Mouse (Mus musculus) brain, embryonic 14.5 days (tissue): ENCODE results near the gene Ppp1r17. TPM values are rescaled to one million over a fixed set of nuclear protein-coding genes. Genes with fewer than 3 reads are reported as not detected.

Experiments used
- DNase-seq: peaks from one replicate; pipeline ENCODE4 v3.0.0-alpha.2; 2011; ENCODE audit warnings: low read depth
- CTCF ChIP-seq: fragments of 200-500 bp; IDR thresholded peaks from 2 replicates; pipeline ENCODE4 v1.5.1; 2012; ENCODE audit warnings: inconsistent platforms, mild to moderate bottlenecking, moderate library complexity, borderline replicate concordance; ENCODE audit not compliant: insufficient read depth, insufficient read length; ENCODE audit errors: extremely low read depth
- POLR2A ChIP-seq: fragments of 200-500 bp; IDR thresholded peaks from 2 replicates; pipeline ENCODE4 v1.6.1; 2012; ENCODE audit warnings: mild to moderate bottlenecking, inconsistent platforms, borderline replicate concordance; ENCODE audit not compliant: poor library complexity, insufficient read depth, insufficient read length, severe bottlenecking; ENCODE audit errors: extremely low read depth
- polyA plus RNA-seq: library from polyadenylated mRNA; depleted of rRNA; stranded (reverse); fragments of >200 nt; gene quantifications from 2 replicates; pipeline ENCODE4 v1.2.3, GENCODE M21; 2012; rRNA removed

The Ppp1r17 gene
- polyA plus RNA-seq, 1 experiment: 3.1 TPM

DNA sequence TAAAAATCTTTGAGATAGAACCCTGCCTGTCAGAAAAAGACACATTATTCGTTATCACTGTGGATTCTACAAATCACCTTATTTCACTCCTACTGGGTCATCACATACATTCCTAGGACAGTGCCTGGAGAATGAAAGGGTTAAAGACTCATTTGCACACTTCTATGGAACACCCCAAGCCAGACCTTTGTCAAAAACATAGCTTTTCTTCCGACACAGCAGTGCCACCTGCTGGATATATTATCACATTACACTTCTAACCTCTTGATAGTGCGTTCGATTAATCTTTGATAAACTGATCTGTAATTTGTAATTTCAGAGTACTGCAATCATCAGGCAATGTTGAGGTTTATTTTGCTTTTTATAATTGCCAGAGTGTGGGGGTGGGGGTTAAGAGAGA is 31.8 kb downstream of the Ppp1r17 start:
- DNase-seq: peak; percentile 84
- TF ChIP-seq CTCF (peak; percentile 61; the same call in 1 of the 2 replicates), POLR2A (no peak)

DNA sequence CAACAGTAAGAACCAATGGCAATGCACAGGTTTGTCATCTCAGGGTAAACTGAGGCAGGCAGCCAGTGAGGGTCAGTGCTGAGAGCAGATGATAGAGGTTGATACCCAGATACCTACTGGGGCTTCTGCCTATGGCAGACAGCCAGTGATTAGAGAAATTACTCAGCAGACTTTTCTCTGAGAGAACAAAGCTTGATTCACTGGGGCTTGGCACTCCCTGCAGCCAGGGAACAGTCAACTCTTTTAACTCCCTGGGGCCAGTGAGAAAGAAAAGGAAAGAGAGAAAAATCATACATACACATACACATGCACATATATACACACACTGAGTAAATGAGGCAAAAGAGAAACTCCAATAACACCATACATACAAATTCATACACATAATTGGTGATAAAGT is 46.4 kb downstream of the Ppp1r17 start:
- TF ChIP-seq POLR2A (no peak), CTCF (no peak)
- peak; percentile 53 for DNase-seq

DNA sequence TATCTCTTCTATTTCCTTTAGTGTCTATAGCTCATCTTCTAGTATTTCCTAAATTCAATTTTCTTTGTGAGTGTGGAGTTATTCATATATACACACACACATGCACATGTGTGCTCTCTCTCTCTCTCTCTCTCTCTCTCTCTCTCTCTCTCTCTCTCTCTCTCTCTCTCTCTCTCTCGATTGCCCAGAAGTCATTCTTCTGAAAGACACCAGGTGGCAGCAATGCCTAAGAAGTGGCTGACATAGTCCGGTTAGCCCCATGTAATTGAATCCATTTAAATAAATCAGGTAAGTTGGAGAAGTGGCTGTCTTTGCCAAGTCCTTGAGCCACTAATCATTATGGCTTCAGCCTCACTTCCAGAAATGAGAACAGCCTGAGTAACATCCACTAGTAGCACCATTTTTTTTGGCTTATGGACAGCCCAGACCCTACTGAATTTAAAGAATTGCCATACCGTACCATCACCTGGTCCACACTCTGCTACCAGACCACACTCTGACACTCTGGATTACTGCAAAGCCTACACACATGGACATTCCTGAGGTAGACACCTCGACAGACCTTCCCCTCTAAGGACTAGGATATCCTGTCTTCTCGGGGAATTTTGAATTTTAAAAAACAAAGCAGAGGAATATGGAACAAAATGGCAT is 49.5 kb downstream of the Ppp1r17 start:
- DNase-seq: peak; percentile 91
- TF ChIP-seq POLR2A (no peak), CTCF (peak; percentile 66; the same call in 1 of the 2 replicates)

DNA sequence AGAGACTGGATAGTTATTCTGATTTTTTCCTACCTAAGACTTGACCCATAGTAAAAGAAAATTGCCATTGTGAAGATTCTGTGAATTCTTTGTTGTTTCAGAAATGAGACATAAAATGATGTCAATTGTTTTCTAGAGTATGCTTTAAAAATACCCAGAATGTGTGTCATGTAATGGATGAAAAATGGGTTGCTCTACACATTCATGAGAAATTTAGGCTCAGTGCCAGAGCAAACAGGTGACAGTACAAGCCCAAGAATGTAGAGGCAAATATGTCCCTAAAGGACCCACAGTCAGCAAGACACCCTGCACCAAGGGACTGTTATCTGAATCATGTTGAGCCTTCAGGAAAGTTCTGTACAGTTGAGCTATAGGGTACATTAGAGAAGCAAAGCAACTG is 51.2 kb downstream of the Ppp1r17 start:
- TF ChIP-seq POLR2A (no peak), CTCF (no peak)
- DNase-seq: no peak

DNA sequence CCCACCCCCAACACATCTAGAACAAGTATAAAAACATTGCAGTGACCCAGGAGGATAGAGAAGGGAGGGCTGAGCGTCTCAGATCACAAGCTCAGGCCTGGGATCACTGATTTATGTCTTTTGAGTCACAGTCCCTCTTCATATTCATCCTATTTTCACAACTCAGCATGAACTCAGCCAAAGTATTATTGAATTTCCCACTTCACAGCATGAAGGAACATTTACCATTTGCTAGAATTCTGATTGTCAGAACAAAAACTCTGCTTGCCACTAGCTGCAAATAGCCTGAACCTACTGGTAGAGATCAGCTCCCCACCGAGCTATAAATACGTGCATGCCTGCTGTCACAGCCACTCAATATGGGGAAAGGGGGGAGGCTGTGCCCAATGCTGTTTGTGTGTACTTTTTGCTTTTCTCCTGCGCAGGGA is 59.1 kb downstream of the Ppp1r17 start:
- DNase-seq: peak; percentile 80
- TF ChIP-seq CTCF (no peak), POLR2A (no peak)

Other genes starting within 250 kb of the Ppp1r17 start
- 0.26 and 1.2 TPM in 2 replicates for gene Itprid1, start 180.6 kb upstream of the Ppp1r17 start, polyA plus RNA-seq